8 mouse cellular contexts compared by ENCODE assay signal in genomic region chr7:116307099-116307870, GRCm38 (mm10). TPM values are rescaled to one million over a fixed set of nuclear protein-coding genes. Genes with fewer than 3 reads are reported as not detected.
DNase-seq lines count a peak whose midpoint lies in the region; ATAC-seq and TF ChIP-seq lines count a peak whose summit lies in the region.

No protein-coding gene starts in this region.

- intact Hi-C loops in gastrocnemius, postnatal 36 days (cut with DNase I): no loop called here

- WGBS in intestine, embryonic 14.5 days: under 1% methylated on average over 63 of the region's 63 CpGs
- under 1% methylated on average over 62 of the region's 63 CpGs for WGBS in limb, embryonic 15.5 days
- under 1% methylated on average over 62 of the region's 63 CpGs for WGBS in midbrain, embryonic 15.5 days

- H3K27me3 ChIP-seq in intestine, embryonic 14.5 days (replicated peaks; ENCODE audit: control insufficient read depth, insufficient read depth, low read length): peaks cover 9% of the 10 kb centered on the region; the same call in 1 of the 2 replicates
- peaks cover 20% of the 10 kb centered on the region for H3K27me3 ChIP-seq in limb, embryonic 15.5 days
- H3K27me3 ChIP-seq in midbrain, embryonic 15.5 days (replicated peaks): peaks cover 11% of the 10 kb centered on the region; the same call in 1 of the 2 replicates
- H3K27me3 ChIP-seq in testis, adult 2 months (ENCODE audit: control insufficient read depth, insufficient read depth, low read length): no peaks in the 10 kb centered on the region

- H3K9me3 ChIP-seq in intestine, embryonic 14.5 days (ENCODE audit: control insufficient read depth, low read length): no peaks in the 10 kb centered on the region
- H3K9me3 ChIP-seq in limb, embryonic 15.5 days: no peaks in the 10 kb centered on the region
- no peaks in the 10 kb centered on the region for H3K9me3 ChIP-seq in midbrain, embryonic 15.5 days

- H3K27ac ChIP-seq in intestine, embryonic 14.5 days (ENCODE audit: low read depth): peak overlapping the region; percentile 69; the same call in 1 of the 2 replicates
- H3K27ac ChIP-seq in limb, embryonic 15.5 days: peak overlapping the region; percentile 43
- peak overlapping the region; percentile 62 for H3K27ac ChIP-seq in midbrain, embryonic 15.5 days
- H3K27ac ChIP-seq in testis, adult 2 months (ENCODE audit: control insufficient read depth, insufficient read depth, low read depth, low read length): peak overlapping the region; percentile 75

- peak; percentile 38 to 43 for DNase-seq in B cell, adult 2 months
- DNase-seq in adrenal gland, adult (ENCODE audit: inconsistent age in 2 of 2, low spot score in 1 of 2): peak; percentile 80 to 93
- peak; percentile 90 for DNase-seq in embryo, embryonic 10.5 days (ENCODE audit: low spot score)
- DNase-seq in gastrocnemius, postnatal 36 days: peak; percentile 51 to 55
- DNase-seq in intestine, embryonic 14.5 days (ENCODE audit: low spot score): peak; percentile 88

- 0 out of 2 replicates have a peak, but pooled peaks have one; percentile 5 for TF ChIP-seq CTCF in testis, adult 2 months (IDR thresholded peaks at IDR 0.05; ENCODE audit: control insufficient read depth, insufficient read depth, insufficient replicate concordance, low read depth, low read length)

- H3K36me3 ChIP-seq in intestine, embryonic 14.5 days (ENCODE audit: control insufficient read depth, insufficient read depth, low read length): no peaks in the 10 kb centered on the region
- no peaks in the 10 kb centered on the region for H3K36me3 ChIP-seq in limb, embryonic 15.5 days
- no peaks in the 10 kb centered on the region for H3K36me3 ChIP-seq in midbrain, embryonic 15.5 days (replicated peaks)
- no peaks in the 10 kb centered on the region for H3K36me3 ChIP-seq in testis, adult 2 months (ENCODE audit: control insufficient read depth, insufficient read depth, low read length)

- no peak for TF ChIP-seq POLR2A in testis, adult 2 months (IDR thresholded peaks at IDR 0.05; ENCODE audit: control insufficient read depth, low read depth, low read length)

- peak overlapping the region; percentile 62 for H3K4me3 ChIP-seq in intestine, embryonic 14.5 days (ENCODE audit: low read depth, low read length)
- H3K4me3 ChIP-seq in limb, embryonic 15.5 days: peak overlapping the region; percentile 61
- peak overlapping the region; percentile 64 for H3K4me3 ChIP-seq in midbrain, embryonic 15.5 days
- peak overlapping the region; percentile 89 for H3K4me3 ChIP-seq in testis, adult 2 months (ENCODE audit: control insufficient read depth, low read depth, low read length)

- peak; percentile 68 for ATAC-seq in intestine, embryonic 14.5 days (replicated peaks; ENCODE audit: low FRiP score, low TSS enrichment, low read depth)
- ATAC-seq in limb, embryonic 15.5 days (ENCODE audit: insufficient number of reproducible peaks, low FRiP score, low TSS enrichment, low read depth): peak; percentile 81
- peak; percentile 85 for ATAC-seq in midbrain, embryonic 15.5 days (replicated peaks)

- H3K9ac ChIP-seq in intestine, embryonic 14.5 days (ENCODE audit: low read length): peak overlapping the region; percentile 53
- H3K9ac ChIP-seq in limb, embryonic 15.5 days: peak overlapping the region; percentile 35
- H3K9ac ChIP-seq in midbrain, embryonic 15.5 days: peak overlapping the region; percentile 31

- peaks cover 6% of the 10 kb centered on the region for H3K4me1 ChIP-seq in intestine, embryonic 14.5 days (replicated peaks; ENCODE audit: control insufficient read depth, insufficient read depth, low read length)
- peaks cover 21% of the 10 kb centered on the region for H3K4me1 ChIP-seq in limb, embryonic 15.5 days
- H3K4me1 ChIP-seq in midbrain, embryonic 15.5 days: peaks cover 19% of the 10 kb centered on the region
- peaks cover 16% of the 10 kb centered on the region for H3K4me1 ChIP-seq in testis, adult 2 months (ENCODE audit: control insufficient read depth, insufficient read depth, low read length)

- H3K4me2 ChIP-seq in intestine, embryonic 14.5 days (ENCODE audit: low read length): peak overlapping the region; percentile 96
- peak overlapping the region; percentile 100 for H3K4me2 ChIP-seq in limb, embryonic 15.5 days
- H3K4me2 ChIP-seq in midbrain, embryonic 15.5 days: peak overlapping the region; percentile 98

RNA-seq across cellular contexts. Expression of gene Plekha7, which starts 0.9 kb away (rescaled TPM):
- total RNA-seq in gastrocnemius, postnatal 36 days (2021): 1 to 10 TPM in 1 of 2 experiments, under 1 TPM in 1; 0.69 to 1.6 TPM
- polyA plus RNA-seq in intestine, embryonic 14.5 days (2014; fragmentation: Nextera tagmentation; extraction: Ambion mirVana): 10.7 and 10.8 TPM in 2 replicates
- 13.8 and 15.3 TPM in 2 replicates for polyA plus RNA-seq in limb, embryonic 15.5 days (2015; fragmentation: Nextera tagmentation; extraction: Ambion mirVana)
- 11.1 and 12.2 TPM in 2 replicates for polyA plus RNA-seq in midbrain, embryonic 15.5 days (2015; fragmentation: Nextera tagmentation; extraction: Ambion mirVana)
- polyA plus RNA-seq in testis, adult 2 months (2012; rRNA removed): 3.4 and 6.0 TPM in 2 replicates

RNA-seq across cellular contexts. Expression of gene Rps13, which starts 26.7 kb away (rescaled TPM):
- total RNA-seq in gastrocnemius, postnatal 36 days (2021): 100 to 1,000 TPM; 207 to 275 TPM
- 1,010 and 1,152 TPM in 2 replicates for polyA plus RNA-seq in intestine, embryonic 14.5 days (2014; fragmentation: Nextera tagmentation; extraction: Ambion mirVana)
- 663 and 783 TPM in 2 replicates for polyA plus RNA-seq in limb, embryonic 15.5 days (2015; fragmentation: Nextera tagmentation; extraction: Ambion mirVana)
- 472 and 477 TPM in 2 replicates for polyA plus RNA-seq in midbrain, embryonic 15.5 days (2015; fragmentation: Nextera tagmentation; extraction: Ambion mirVana)
- polyA plus RNA-seq in testis, adult 2 months (2012; rRNA removed): 198 and 308 TPM in 2 replicates

Comparison
In these comparisons a context has a peak if more than half of its experiments do, and no peak if none do; other contexts are left out.
1. Peak in every context shown above with its lines: DNase-seq, ATAC-seq, H3K4me3 ChIP-seq and H3K27ac ChIP-seq.